Mouse (Mus musculus) adrenal gland, adult (tissue): ENCODE data around the gene Ccdc73.
"Not testable (repeated sequence)": the region's sequence is repeated elsewhere in the genome, so short reads cannot be mapped to it uniquely, and the experiment has no call there.

Experiments used
- DNase-seq, 2 experiments: peaks; one replicate each; pipeline ENCODE4 v3.0.0; 2022 to 2023; ENCODE audit warnings: low spot score in 1 of 2; ENCODE audit not compliant: inconsistent age in 2 of 2

Gene Ccdc73

DNA sequence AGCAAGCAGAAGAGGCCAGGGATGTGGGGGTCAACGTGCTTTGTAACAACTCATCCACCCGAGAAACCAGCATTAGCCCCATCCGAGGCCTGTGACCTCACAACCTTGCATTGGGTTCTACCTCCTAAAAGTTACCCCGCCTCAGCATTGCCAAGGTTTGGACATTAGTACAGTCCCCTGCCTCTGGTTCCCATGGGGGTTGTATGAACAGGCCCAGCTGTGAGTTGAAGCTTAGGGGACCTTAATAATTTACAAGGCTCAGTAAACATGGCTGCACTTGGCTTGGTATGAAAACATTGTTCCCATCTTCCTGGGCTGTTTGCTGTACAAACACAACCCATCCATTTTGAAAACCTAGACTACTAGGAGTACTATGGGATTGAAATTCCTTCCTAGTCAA, 156.2 kb downstream of the Ccdc73 start:
- no peak for DNase-seq

DNA sequence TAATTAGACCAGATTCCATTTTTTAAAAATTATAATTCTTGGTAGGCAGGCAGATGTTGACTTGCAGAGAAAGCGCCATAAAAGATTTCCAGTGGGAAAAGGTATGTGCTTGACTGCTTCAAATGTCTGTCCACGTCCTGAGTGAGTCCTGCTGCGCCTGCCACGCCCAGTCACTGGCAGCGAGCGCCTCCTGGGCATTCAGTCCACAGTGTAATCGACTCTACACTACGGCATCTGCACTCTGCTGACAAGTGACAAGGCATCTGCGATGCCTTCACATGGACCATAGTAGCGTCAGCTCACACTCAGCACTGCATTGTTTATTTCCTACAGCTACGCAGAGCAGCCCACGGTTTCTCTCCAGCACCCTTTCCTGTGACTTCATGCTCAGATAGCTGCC, 158.0 kb downstream of the Ccdc73 start:
- DNase-seq: not testable (repeated sequence)

DNA sequence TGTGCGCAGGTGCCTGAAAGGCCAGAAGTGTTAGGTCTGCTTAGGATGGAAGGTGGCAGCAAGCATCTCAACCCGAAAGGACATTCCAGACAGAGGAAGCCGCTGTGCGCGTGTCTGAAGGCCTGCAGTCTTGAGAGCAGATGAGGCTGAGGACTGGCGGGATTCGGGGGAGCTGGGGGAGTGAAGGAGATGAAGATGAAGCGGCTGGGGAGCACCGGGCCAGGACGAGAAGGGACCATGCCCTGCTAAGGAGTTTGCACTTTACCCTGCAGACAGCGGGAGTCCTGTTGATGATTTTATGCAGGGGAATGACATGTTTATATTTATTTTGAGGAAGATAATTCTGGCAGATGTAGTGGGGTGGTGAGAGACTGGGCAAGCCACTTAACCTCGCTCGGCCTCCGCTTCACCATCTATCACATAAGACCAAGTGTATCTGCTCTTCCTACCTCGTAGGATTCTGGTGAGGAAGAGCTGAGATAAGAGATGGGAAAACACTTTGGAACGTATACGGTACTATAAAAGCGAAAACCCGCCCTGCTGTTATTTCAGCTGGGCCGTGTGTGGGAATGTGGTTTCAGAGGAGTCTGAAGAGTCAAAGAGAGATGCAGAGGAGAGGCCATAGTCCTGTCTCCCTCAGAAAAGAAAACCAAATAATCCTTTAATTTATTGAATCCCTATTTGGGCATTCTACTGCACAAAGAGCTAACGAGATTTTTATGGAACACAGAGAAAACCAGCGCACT, 159.5 kb downstream of the Ccdc73 start:
- no peak for DNase-seq

DNA sequence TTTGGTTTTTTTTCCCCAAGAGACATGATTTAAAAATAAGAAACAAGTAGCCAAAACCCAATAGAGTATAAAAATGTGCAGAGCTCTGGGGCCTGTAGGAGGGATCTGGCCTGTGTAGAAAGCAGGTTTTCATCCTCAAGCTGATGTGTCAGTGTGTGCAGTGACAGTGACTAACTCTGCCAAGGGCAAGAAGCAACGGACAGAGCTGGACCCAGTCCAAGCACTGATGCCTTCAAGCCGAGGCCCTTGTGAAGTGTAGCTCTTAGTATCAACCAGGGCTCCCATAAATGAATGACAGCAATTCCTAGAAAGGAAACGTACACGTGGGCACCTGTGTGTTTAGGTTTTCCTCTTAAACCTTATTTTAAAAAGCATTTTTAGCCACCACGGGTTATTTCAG, 161.2 kb downstream of the Ccdc73 start:
- DNase-seq: peak; percentile 85 to 91

DNA sequence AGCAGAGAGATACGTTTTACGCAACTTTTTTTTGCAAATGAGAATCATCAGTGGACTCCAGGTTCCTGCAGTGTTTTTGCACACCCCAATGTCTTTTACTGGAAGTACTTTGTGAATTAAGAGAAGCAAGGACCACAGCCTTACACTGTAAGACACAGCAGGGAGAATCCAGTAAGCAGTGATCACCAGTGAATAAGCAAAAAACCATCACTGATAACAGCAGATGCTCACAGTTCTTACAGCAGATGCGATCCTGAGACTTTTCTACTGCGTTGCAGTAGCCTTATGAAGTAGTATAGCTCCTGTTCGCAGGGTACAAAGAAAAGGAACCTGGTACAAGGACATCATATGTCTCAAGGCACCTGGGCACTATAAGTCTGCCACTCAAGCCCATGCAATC, 162.9 kb downstream of the Ccdc73 start:
- no peak for DNase-seq

DNA sequence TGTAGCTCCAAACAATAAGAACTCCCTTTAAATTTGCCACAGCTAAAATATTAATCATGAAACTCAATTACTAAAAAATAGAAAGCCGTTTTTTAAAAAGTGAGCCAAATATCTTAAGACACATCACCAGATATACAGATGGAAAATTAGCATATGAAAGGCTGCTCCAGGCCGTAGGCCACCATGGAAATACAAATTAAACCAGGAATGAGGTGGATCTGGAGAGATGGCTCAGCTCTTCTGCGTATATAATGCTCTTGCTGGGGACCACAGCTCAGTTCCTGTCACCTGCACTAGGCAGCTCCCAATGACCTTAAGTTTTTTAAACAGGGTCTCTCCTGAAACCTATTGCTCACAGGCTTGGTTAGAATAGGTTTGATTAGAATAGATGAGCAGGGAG, 166.5 kb downstream of the Ccdc73 start:
- DNase-seq: no peak

DNA sequence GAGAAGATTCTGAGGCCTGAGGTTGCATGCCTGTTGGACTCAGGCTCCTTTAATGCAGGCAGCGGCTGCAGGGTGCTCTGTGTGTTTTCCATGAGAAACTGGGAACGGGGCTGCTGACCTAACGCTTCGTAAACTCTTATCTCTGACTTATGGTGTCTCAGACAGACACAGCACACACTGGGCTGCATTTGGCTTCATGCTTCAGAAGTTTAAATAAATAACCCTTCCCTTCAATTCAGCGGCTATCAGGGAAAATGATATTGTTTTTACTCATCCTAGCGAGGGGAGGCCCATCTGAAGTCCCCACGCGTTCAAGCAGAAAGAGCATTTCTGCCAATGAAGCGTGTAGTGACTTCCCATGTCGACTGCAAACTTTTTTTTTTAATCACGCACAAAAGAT, 168.4 kb downstream of the Ccdc73 start:
- peak; percentile 29 to 63 for DNase-seq

DNA sequence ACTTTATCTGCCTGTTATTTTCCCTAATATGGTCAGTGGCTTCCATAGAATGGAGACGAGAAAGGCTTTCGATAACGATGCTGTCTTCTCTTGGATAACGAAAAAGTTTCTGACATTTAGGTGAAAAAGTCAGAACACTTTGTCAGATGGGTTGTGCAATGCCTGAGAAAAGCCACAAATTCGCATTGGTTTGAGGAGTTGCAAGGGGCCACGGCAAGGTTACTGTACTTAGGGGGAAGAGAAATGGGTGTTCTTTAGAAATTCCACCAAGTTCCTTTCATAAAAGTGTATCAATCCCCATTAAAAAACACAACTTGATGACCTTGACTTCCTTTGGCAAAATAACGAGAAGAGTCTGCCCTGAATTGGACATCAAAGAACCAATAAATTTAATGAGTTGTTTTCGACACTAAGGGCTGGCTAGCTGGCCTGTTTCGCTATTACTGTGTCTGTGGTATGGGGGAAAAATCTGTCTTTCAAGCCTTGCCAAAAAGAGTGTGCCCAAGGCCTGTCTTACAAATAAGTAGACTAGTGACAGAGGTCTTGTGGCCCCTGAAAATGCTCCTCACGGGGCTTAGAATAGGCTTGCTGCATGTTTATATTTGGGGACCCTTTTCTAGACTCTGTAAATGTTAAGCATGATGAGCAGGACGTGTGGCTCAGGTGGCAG, 168.9 kb downstream of the Ccdc73 start:
- peak; percentile 46 to 83 for DNase-seq

DNA sequence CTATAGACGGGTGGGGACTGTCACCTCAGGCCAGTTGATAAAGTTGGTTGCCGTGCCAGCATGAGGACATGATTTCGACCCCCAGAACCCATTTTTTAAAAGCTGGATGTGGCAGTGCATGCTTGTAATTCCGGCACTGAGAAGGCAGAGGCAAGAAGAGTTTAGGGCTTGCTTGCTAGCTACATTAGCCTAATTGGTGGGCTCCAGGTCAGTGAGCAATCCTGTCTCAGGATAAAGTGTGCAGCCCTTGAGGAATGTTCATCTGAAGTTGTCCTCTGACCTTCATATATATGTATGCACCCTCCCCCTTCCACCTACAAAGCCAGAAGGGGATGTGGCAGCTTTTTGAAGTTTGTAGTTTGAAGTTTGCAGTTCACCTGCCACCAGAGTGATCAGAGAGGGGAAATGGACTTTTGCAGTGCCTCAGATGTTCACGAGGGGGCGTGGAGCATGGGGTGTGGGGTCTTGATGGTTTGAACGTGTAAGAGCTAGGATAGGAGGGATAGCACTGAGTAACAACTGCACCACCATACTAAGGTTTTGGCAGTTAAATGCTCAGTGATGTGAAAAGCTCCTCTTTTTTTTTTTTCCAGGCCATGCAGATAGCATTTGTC, 170.5 kb downstream of the Ccdc73 start:
- no peak for DNase-seq

DNA sequence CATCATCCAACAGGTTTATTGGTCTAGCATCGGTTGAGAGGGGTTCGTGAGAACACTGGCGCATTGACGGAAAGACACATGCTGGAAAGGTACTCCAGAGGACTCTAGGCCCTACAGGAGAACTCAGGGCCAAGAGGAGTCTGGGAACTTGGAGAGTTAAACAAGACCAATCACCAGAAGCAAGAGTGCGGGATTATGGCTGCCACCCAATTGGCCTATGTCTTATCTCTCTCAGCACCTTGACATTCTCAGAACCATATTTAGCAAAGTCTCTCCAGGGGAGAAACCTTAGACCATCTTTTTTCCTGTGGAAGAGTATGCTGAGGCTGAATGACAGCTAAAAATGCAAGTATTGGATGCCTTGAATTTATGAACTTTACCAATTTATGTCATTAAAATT, 171.3 kb downstream of the Ccdc73 start:
- DNase-seq: peak in 1 of 2 experiments; percentile 50

DNA sequence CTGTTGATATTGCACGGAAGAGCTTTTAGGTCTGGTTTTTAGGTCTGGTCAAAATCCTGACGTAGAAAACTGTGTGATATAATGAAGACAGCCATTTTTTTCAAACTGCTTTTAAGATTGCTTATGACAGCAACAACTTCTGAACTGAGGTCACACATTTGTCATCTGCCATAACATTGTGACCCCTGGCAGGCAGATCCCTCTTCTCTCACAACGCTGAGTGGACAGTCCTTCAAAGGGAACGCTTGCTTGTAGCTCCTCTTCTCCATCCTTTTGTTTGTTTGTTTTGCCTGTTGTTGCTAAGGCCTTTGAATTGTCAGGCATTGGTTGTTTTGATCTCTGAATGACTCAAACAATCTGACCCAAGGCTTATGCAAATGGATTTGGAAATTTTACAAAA, 173.3 kb downstream of the Ccdc73 start:
- peak in 1 of 2 experiments; percentile 66 for DNase-seq

DNA sequence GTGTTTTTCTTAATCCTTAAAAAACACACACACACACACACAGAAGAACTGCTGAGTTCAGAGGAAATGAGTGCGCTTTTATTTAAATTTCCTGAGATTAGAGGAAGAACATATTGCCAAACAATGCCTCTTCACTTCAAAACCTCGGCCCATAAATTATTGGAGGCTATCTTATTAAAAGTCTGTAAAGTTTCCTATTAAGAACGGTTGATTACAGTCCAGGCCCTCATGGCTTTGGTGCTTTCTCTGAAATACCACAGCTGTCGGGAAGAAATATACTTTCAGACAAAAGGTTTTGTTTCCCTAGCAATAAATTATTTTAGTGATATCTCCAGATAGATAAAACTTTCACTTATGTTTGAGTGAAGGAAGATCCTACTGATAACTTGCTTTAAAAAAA, 175.5 kb downstream of the Ccdc73 start:
- DNase-seq: no peak

DNA sequence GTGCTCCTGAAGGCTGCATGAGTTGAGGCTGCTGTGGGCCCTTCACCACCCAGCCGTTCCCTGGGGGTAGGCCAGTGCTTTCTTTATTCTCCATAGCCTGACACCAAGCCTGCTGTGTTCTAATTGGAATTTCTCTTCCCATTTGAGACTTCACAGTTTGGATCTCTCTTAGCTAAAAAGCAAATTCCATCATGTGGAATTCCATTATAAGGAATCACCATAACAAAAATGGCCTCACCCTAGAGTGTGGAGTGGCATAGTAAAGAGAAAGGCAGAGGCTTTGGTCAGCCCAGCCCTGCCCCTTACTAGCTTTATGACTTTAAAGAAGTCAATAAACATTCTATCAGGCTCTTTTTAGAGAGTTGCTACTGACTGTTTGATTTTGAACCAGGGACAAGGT, 180.7 kb downstream of the Ccdc73 start:
- no peak for DNase-seq

DNA sequence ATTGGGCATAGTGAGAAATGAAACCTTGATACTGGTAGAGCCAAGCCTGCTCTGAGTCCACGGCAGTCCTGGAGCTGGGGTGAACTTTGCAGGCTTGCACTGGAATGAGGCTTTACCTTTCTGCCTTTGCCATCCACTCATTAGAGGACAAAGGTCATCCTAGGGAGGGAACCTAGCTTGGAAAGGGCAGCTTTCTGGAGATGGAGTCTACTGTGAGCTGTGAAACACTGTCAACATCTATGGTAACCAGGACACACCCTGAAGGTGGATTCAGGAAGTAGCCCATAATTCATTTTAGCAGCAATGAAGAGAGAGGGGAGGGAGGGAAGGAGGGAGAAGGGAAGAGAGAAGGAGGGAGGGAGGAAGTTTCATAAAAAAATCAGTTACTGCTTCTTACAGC, 187.9 kb downstream of the Ccdc73 start:
- no peak for DNase-seq

DNA sequence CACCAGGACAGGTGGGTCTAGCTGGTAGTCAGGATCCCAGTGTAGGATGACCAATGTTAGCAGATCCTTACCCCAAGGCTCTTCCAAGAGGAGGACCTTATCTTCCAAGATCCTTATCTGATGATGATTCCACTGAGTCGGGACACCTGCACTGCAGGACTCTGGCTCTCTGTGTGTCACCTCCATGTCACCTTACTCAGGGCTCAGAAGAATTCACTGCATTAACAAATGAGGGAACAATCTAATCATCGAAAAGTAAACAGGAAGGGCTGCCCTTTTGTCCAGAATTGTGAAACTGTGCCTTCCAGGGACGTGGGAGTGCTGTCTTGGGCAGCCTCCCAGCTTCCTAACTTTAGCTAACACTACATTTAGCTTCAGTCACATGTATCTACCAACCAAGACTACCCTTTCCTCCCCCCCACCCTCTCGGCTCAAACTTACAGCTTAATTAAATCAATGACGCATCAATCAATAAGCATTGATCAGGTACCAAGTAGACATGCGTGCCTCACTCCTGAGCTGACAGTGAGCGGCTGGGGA, 191.0 kb downstream of the Ccdc73 start:
- DNase-seq: no peak

DNA sequence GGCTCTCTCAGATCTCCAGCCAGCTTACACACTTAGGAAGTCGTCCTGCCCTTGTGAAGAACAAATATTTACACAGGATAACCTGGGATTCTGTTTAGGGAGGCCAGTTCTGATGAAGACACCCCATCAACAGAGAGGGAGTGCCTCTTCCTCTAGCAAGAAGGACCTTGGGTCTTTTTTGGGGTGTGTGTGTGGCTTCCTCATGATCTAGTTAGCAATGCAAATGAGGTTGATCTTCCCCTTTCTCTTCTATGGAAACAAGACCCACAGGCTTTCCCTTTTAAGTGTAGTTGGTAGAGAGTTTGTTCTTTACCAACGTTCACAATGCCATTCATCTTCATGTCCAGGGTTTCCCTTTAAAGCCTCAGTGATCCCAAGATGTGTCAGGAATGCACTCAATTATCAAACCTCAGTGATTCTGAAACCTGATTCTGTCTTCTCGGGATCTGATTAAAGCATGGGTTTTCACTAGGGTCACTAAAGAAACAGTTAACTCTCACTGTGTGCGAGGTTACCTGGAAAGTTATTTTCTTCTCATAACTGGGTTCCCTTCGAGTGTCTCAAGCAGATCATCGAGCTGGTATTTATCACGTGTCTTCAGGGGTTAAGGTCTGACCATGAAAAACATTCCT, 195.3 kb downstream of the Ccdc73 start:
- no peak for DNase-seq
